ENCODE assay signal across 15 mouse cellular contexts in genomic region chr3:85377505-85377904, GRCm38 (mm10).
DNase-seq lines count a peak whose midpoint lies in the region; ATAC-seq and TF ChIP-seq lines count a peak whose summit lies in the region.
"Had no signal": no experiment of that assay in that cellular context is flagged by ENCODE, and none has a peak within 500 bp of the region (broad histone marks: within the 10 kb centered on the region; RNA-seq: fewer than 3 reads in every experiment).

No protein-coding gene starts in this region.

- no peak for DNase-seq in cerebellum, adult 2 months
- DNase-seq in heart, adult 2 months, result no peak
- DNase-seq in left cerebral cortex, adult 2 months (ENCODE audit: extremely low spot score in 1 of 2, low spot score in 2 of 2), result no peak
- DNase-seq in left cerebral cortex, postnatal 36 days (ENCODE audit: low spot score in 2 of 2), result no peak
- peak; percentile 29 to 64 for DNase-seq in right cerebral cortex, postnatal 36 days (ENCODE audit: low spot score in 2 of 2)
- DNase-seq in forebrain, postnatal 0 days, result no peak
- DNase-seq: adrenal gland, adult 2 months; thymus, postnatal 14 days had no signal

- H3K9me3 ChIP-seq in heart, embryonic 13.5 days, result peaks cover 6% of the 10 kb centered on the region; the same call in 1 of the 2 replicates
- H3K9me3 ChIP-seq in forebrain, postnatal 0 days (ENCODE audit: low read length), result no peaks in the 10 kb centered on the region
- H3K9me3 ChIP-seq: midbrain, embryonic 15.5 days had no signal

- no peak overlapping the region for H3K9ac ChIP-seq in heart, embryonic 13.5 days
- H3K9ac ChIP-seq in heart, adult 2 months (ENCODE audit: low read depth, low read length), result no peak overlapping the region
- H3K9ac ChIP-seq in forebrain, postnatal 0 days, result no peak overlapping the region
- H3K9ac ChIP-seq: midbrain, embryonic 15.5 days had no signal

- H3K79me2 ChIP-seq in heart, adult 2 months (replicated peaks; ENCODE audit: control insufficient read depth, insufficient read depth, low read length), result no peaks in the 10 kb centered on the region

- peak overlapping the region; percentile 53 for H3K27ac ChIP-seq in cerebellum, adult 2 months (ENCODE audit: insufficient read depth, low read length)
- peak overlapping the region; percentile 50; the same call in 1 of the 2 replicates for H3K27ac ChIP-seq in heart, embryonic 13.5 days (replicated peaks)
- H3K27ac ChIP-seq in heart, adult 2 months, result no peak overlapping the region; the same call in 1 of the 2 replicates
- peak overlapping the region; percentile 92 for H3K27ac ChIP-seq in left cerebral cortex, adult 2 months
- no peak overlapping the region for H3K27ac ChIP-seq in forebrain, postnatal 0 days (ENCODE audit: low read depth, low read length)
- H3K27ac ChIP-seq: hindbrain, embryonic 10.5 days; hindbrain, postnatal 0 days; midbrain, embryonic 15.5 days had no signal

- no peak overlapping the region for H3K4me3 ChIP-seq in cerebellum, adult 2 months (replicated peaks; ENCODE audit: insufficient read depth, low read depth, low read length)
- no peak overlapping the region for H3K4me3 ChIP-seq in heart, embryonic 13.5 days
- H3K4me3 ChIP-seq in heart, adult 2 months, result no peak overlapping the region
- no peak overlapping the region for H3K4me3 ChIP-seq in left cerebral cortex, adult 2 months
- no peak overlapping the region for H3K4me3 ChIP-seq in forebrain, postnatal 0 days (ENCODE audit: low read depth, low read length)
- H3K4me3 ChIP-seq: hindbrain, embryonic 10.5 days; midbrain, embryonic 15.5 days; myocyte had no signal

- intact Hi-C loops in heart, adult 2 months (cut with DNase I), result loop anchor here (5.0 kb wide), 2 partner anchors 35 to 140 kb away; no protein-coding TSS in a partner anchor
- intact Hi-C loops in left cerebral cortex, adult 2 months (cut with DNase I), result no loop called here
- intact Hi-C loops in left cerebral cortex, postnatal 36 days (cut with DNase I), result loop anchor here (5.0 to 10.0 kb wide), 5 partner anchors 90 to 423 kb away; partner anchors contain the start of gene Gatb

- no peak for TF ChIP-seq POLR2A in cerebellum, adult 2 months (IDR thresholded peaks at IDR 0.05; ENCODE audit: borderline replicate concordance, insufficient read depth, low read length)
- TF ChIP-seq POLR2A in heart, adult 2 months (IDR thresholded peaks at IDR 0.05; ENCODE audit: insufficient read depth, low read depth, low read length), result no peak

- ATAC-seq in cerebellum, adult (ENCODE audit: insufficient number of reproducible peaks, low FRiP score, low TSS enrichment), result no peak
- ATAC-seq in heart, embryonic 13.5 days (ENCODE audit: extremely low read depth, insufficient number of reproducible peaks, low FRiP score, low TSS enrichment), result no peak
- ATAC-seq in forebrain, postnatal 0 days, result no peak
- ATAC-seq: hindbrain, postnatal 0 days; midbrain, embryonic 15.5 days had no signal

- TF ChIP-seq EP300 in heart, adult 2 months (IDR thresholded peaks at IDR 0.05; ENCODE audit: insufficient read depth, low read depth, low read length), result no peak

- TF ChIP-seq CTCF in cerebellum, adult 2 months (IDR thresholded peaks at IDR 0.05; ENCODE audit: borderline replicate concordance, insufficient read depth, low read depth, low read length), result no peak
- no peak for TF ChIP-seq CTCF in heart, adult 2 months (IDR thresholded peaks at IDR 0.05)
- no peak for TF ChIP-seq CTCF in left cerebral cortex, adult 2 months (IDR thresholded peaks at IDR 0.05)
- TF ChIP-seq CTCF in forebrain, postnatal 0 days (IDR thresholded peaks at IDR 0.05; ENCODE audit: low read depth), result no peak

- no peak overlapping the region for H3K4me2 ChIP-seq in heart, embryonic 13.5 days
- no peak overlapping the region for H3K4me2 ChIP-seq in forebrain, postnatal 0 days (ENCODE audit: low read depth)
- H3K4me2 ChIP-seq: liver, embryonic 11.5 days; midbrain, embryonic 15.5 days had no signal

- WGBS in cerebellum, adult 2 months, result 46% methylated on average over 3 of the region's 3 CpGs
- 82% methylated on average over 3 of the region's 3 CpGs for WGBS in heart, embryonic 13.5 days
- 89% methylated on average over 3 of the region's 3 CpGs for WGBS in heart, adult 2 months
- WGBS in forebrain, postnatal 0 days, result 70% methylated on average over 3 of the region's 3 CpGs

- H3K27me3 ChIP-seq in cerebellum, adult 2 months (ENCODE audit: control insufficient read depth, insufficient read depth, low read length), result no peaks in the 10 kb centered on the region
- no peaks in the 10 kb centered on the region for H3K27me3 ChIP-seq in heart, embryonic 13.5 days (replicated peaks)
- H3K27me3 ChIP-seq in heart, adult 2 months (ENCODE audit: control insufficient read depth, insufficient read depth, low read length), result no peaks in the 10 kb centered on the region
- no peaks in the 10 kb centered on the region for H3K27me3 ChIP-seq in forebrain, postnatal 0 days (ENCODE audit: insufficient read depth, low read length)
- H3K27me3 ChIP-seq: midbrain, embryonic 15.5 days had no signal

- peaks cover 22% of the 10 kb centered on the region for H3K4me1 ChIP-seq in cerebellum, adult 2 months (ENCODE audit: control insufficient read depth, insufficient read depth, low read length)
- peaks cover 33% of the 10 kb centered on the region for H3K4me1 ChIP-seq in heart, embryonic 13.5 days
- H3K4me1 ChIP-seq in heart, adult 2 months (ENCODE audit: control insufficient read depth, insufficient read depth, low read length), result peaks cover 3% of the 10 kb centered on the region
- peaks cover 8% of the 10 kb centered on the region; the same call in 1 of the 2 replicates for H3K4me1 ChIP-seq in forebrain, postnatal 0 days (ENCODE audit: insufficient read depth)

- no peaks in the 10 kb centered on the region for H3K36me3 ChIP-seq in heart, embryonic 13.5 days
- no peaks in the 10 kb centered on the region for H3K36me3 ChIP-seq in heart, adult 2 months (ENCODE audit: control insufficient read depth, insufficient read depth, low read length)
- H3K36me3 ChIP-seq in forebrain, postnatal 0 days (ENCODE audit: insufficient read depth), result no peaks in the 10 kb centered on the region
- H3K36me3 ChIP-seq: hindbrain, embryonic 10.5 days; midbrain, embryonic 15.5 days had no signal

Comparison
In these comparisons a context has a peak if more than half of its experiments do, and no peak if none do; other contexts are left out.
1. H3K27ac ChIP-seq: peak in cerebellum, adult 2 months (single experiment), heart, embryonic 13.5 days (single experiment) and left cerebral cortex, adult 2 months (single experiment); none in heart, adult 2 months (single experiment) and forebrain, postnatal 0 days (single experiment).
2. DNase-seq: peak in right cerebral cortex, postnatal 36 days (2 of 2); none in cerebellum, adult 2 months (0 of 2), heart, adult 2 months (0 of 2), left cerebral cortex, adult 2 months (0 of 2), left cerebral cortex, postnatal 36 days (0 of 2) and forebrain, postnatal 0 days (single experiment).